Mouse (Mus musculus) lung, postnatal 0 days (tissue): ENCODE results near the gene Fam104a.
A peak's percentile ranks its signal among the peaks of the same experiment; 100 is the strongest.

Experiments
- CTCF ChIP-seq: IDR thresholded peaks from 2 replicates; pipeline ENCODE4 v1.5.1; 2016; ENCODE audit warnings: antibody characterized with exemption, mild to moderate bottlenecking
- EP300 ChIP-seq: IDR thresholded peaks from 2 replicates; pipeline ENCODE4 v1.6.1; 2016; ENCODE audit warnings: antibody characterized with exemption, mild to moderate bottlenecking, control low read depth

GRCm38 (mm10) chr11:113681979-113682378, 2.0 kb downstream of the Fam104a start:
- no peak for TF ChIP-seq EP300
- TF ChIP-seq CTCF: peak; percentile 20; the same call in 1 of the 2 replicates
